12 mouse cellular contexts compared by ENCODE assay signal in the genomic region with DNA sequence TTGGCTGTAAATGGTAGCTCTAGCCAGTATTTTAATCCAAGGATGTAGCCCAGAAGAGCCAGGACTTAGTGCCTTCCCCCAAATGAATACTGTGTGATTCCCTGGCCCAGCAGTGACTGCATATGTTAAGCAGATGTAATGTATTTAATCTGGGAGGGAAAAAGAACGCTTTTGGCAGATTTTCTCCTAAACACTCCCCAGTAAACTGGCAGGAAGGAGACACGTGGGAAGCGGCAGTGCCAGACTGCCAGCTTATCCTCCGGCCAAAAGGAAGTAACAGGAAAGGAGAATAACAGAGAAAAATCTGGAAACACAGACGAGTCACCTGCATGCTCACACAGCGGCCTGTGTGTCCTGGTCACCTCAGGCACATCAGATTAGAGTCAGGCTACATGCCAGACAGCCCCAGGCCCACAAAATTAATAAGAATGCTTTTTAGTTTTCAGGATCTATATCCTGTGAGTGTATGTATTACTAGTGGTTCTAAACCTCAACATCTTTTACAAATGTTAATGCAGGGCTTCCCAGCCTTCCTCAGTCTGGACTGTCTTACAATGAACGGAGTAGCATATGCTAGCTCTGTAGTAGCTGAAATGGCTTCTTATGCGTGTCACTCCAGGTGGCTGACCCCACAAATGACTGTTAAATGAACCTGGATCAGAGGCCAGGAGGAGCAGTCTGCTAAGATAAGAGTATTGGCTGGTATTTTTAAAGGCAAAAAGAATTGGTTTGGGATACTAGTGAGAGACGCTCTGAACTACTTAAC.
DNase-seq lines count a peak whose midpoint lies in the region; ATAC-seq lines count a peak whose summit lies in the region.
"Had no signal": no experiment of that assay in that cellular context is flagged by ENCODE, and none has a peak within 500 bp of the region (broad histone marks: within the 10 kb centered on the region; RNA-seq: fewer than 3 reads in every experiment).

No protein-coding gene starts in this region.

- H3K4me3 ChIP-seq in forebrain, embryonic 15.5 days = no peak overlapping the region
- H3K4me3 ChIP-seq in forebrain, embryonic 11.5 days (ENCODE audit: low read depth, low read length) = no peak overlapping the region
- no peak overlapping the region for H3K4me3 ChIP-seq in intestine, embryonic 16.5 days (ENCODE audit: low read length)
- H3K4me3 ChIP-seq: heart, embryonic 15.5 days had no signal

- H3K4me1 ChIP-seq in forebrain, embryonic 15.5 days = peaks cover 9% of the 10 kb centered on the region; the same call in 1 of the 2 replicates
- no peaks in the 10 kb centered on the region for H3K4me1 ChIP-seq in forebrain, embryonic 11.5 days (replicated peaks; ENCODE audit: control insufficient read depth, insufficient read depth, low read length)
- no peaks in the 10 kb centered on the region for H3K4me1 ChIP-seq in intestine, embryonic 16.5 days (ENCODE audit: control insufficient read depth, insufficient read depth, low read length)

- no peaks in the 10 kb centered on the region for H3K27me3 ChIP-seq in forebrain, embryonic 15.5 days
- H3K27me3 ChIP-seq in forebrain, embryonic 11.5 days (ENCODE audit: control insufficient read depth, insufficient read depth, low read length) = no peaks in the 10 kb centered on the region
- no peaks in the 10 kb centered on the region for H3K27me3 ChIP-seq in intestine, embryonic 16.5 days (replicated peaks; ENCODE audit: control insufficient read depth, insufficient read depth, low read length)
- H3K27me3 ChIP-seq: heart, embryonic 15.5 days had no signal

- no peaks in the 10 kb centered on the region for H3K9me3 ChIP-seq in forebrain, embryonic 15.5 days
- H3K9me3 ChIP-seq in forebrain, embryonic 11.5 days (ENCODE audit: control insufficient read depth, low read length) = no peaks in the 10 kb centered on the region
- H3K9me3 ChIP-seq in intestine, embryonic 16.5 days (ENCODE audit: control insufficient read depth, low read length) = no peaks in the 10 kb centered on the region
- H3K9me3 ChIP-seq: heart, embryonic 15.5 days had no signal

- intact Hi-C loops in left cerebral cortex, postnatal 36 days (cut with DNase I) = no loop called here

- no peak overlapping the region for H3K4me2 ChIP-seq in forebrain, embryonic 15.5 days (replicated peaks)
- no peak overlapping the region for H3K4me2 ChIP-seq in forebrain, embryonic 11.5 days (ENCODE audit: low read depth, low read length, severe bottlenecking)
- H3K4me2 ChIP-seq in intestine, embryonic 16.5 days (ENCODE audit: low read depth, low read length) = no peak overlapping the region
- H3K4me2 ChIP-seq: heart, embryonic 15.5 days had no signal

- DNase-seq in forebrain, embryonic 11.5 days (ENCODE audit: low spot score) = no peak
- DNase-seq in cerebellum, adult 11-12 months = peak; percentile 59
- peak; percentile 9 to 20 for DNase-seq in frontal cortex, postnatal 25 days (ENCODE audit: low spot score in 2 of 2)
- DNase-seq in left cerebral cortex, postnatal 36 days (ENCODE audit: low spot score in 2 of 2) = peak; percentile 42 to 58
- DNase-seq in neural tube, embryonic 10.5 days (ENCODE audit: extremely low spot score, low spot score) = no peak
- DNase-seq: lung, adult 18-20 months had no signal

- H3K27ac ChIP-seq in forebrain, embryonic 15.5 days (replicated peaks) = peak overlapping the region; percentile 38
- H3K27ac ChIP-seq in forebrain, embryonic 11.5 days (ENCODE audit: low read depth, low read length) = no peak overlapping the region
- no peak overlapping the region for H3K27ac ChIP-seq in intestine, embryonic 16.5 days (ENCODE audit: low read length)
- H3K27ac ChIP-seq: heart, embryonic 15.5 days; kidney, postnatal 0 days; stomach, postnatal 0 days had no signal

- peak; percentile 91 for ATAC-seq in forebrain, embryonic 15.5 days (replicated peaks)
- no peak for ATAC-seq in forebrain, embryonic 11.5 days (replicated peaks; ENCODE audit: low FRiP score)
- ATAC-seq in CD4-positive, CD25-positive, alpha-beta regulatory T cell, adult 4 months = no peak
- ATAC-seq in intestine, embryonic 16.5 days = no peak

- 55% methylated on average over 9 of the region's 9 CpGs for WGBS in forebrain, embryonic 15.5 days
- 81% methylated on average over 9 of the region's 9 CpGs for WGBS in forebrain, embryonic 11.5 days
- 70% methylated on average over 9 of the region's 9 CpGs for WGBS in intestine, embryonic 16.5 days

- no peak overlapping the region for H3K9ac ChIP-seq in forebrain, embryonic 15.5 days (replicated peaks)
- no peak overlapping the region for H3K9ac ChIP-seq in forebrain, embryonic 11.5 days (ENCODE audit: low read length)
- no peak overlapping the region for H3K9ac ChIP-seq in intestine, embryonic 16.5 days (ENCODE audit: low read depth, low read length)
- H3K9ac ChIP-seq: heart, embryonic 15.5 days had no signal

- H3K36me3 ChIP-seq in forebrain, embryonic 15.5 days = no peaks in the 10 kb centered on the region
- no peaks in the 10 kb centered on the region; the same call in 1 of the 2 replicates for H3K36me3 ChIP-seq in forebrain, embryonic 11.5 days (ENCODE audit: control insufficient read depth, insufficient read depth, low read length)
- H3K36me3 ChIP-seq in intestine, embryonic 16.5 days (ENCODE audit: control insufficient read depth, insufficient read depth, low read length) = no peaks in the 10 kb centered on the region
- H3K36me3 ChIP-seq: heart, embryonic 15.5 days had no signal

Comparison
In these comparisons a context has a peak if more than half of its experiments do, and no peak if none do; other contexts are left out.
1. DNase-seq: peak in cerebellum, adult 11-12 months (single experiment), frontal cortex, postnatal 25 days (2 of 2) and left cerebral cortex, postnatal 36 days (2 of 2); none in forebrain, embryonic 11.5 days (single experiment) and neural tube, embryonic 10.5 days (single experiment).